Mouse (Mus musculus): Measurements from ENCODE around the gene Appbp2. TPM values are rescaled to one million over a fixed set of nuclear protein-coding genes. Genes with fewer than 3 reads are reported as not detected.

Gene Appbp2
- polyA plus RNA-seq (2012; fragmentation: generic; extraction: Trizol), result 8.5 TPM

DNA sequence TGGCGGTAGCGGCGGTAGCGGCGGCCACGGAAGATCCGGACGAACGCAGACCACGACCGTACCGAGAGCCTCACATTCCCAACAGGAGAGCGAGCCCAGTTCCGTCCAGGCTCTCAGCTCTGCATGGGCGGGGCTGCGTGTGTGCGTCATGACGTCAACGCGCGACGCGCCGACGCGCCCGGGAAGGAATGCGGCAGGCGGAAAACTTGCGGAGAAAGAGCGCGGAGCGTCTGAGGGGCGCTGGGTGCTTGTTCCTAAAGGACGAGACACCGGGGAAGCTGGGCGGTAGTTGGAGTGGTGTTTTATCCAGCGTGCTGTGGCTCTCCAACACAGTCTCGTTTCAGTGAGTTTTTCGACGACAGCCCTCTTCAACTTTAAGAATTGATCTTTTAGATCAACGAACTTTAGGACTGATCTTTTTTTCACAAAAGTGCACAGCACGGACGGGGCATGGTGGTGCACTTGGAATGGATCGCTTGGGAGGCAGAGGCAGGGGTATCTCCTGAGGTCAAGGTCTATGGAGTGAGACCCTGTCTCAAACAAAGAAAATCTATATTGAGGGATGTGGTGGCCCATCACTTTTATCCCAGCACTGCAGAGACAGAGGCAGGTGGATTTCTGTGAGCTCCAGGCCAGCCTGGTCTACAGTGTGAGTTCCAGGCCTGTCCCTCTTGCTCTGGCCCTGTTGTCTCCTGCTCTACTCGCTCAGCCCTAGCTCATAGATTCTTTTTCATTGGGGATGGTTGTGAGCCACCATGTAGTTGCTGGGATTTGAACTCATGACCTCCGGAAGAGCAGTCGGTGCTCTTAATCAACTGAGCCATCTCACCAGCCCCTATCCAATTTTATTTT, at the start of gene Appbp2:
Appbp2 (minus strand) TSS at position 141 of the 852 bp plus-strand sequence.
- peak within 1 kb of the TSS; percentile 90 for H3ac ChIP-seq (ENCODE audit: control insufficient read depth, insufficient read length)
- no peak for TF ChIP-seq REST (IDR thresholded peaks at IDR 0.05; ENCODE audit: insufficient read depth, insufficient read length)
- no peak for TF ChIP-seq CEBPB (IDR thresholded peaks at IDR 0.05; ENCODE audit: insufficient read depth, poor library complexity, severe bottlenecking)
- TF ChIP-seq TCF12 (IDR thresholded peaks at IDR 0.05; ENCODE audit: insufficient read depth, poor library complexity, severe bottlenecking), result no peak
- peak in 1 of 3 experiments; percentile 55 for TF ChIP-seq MYOG (IDR thresholded peaks at IDR 0.05; ENCODE audit: control insufficient read depth in 1 of 3, insufficient read depth in 1 of 3, insufficient read length in 2 of 3, low read depth in 2 of 3)
- no peak for TF ChIP-seq MAX (IDR thresholded peaks at IDR 0.05; ENCODE audit: low read depth)
- TF ChIP-seq SRF (IDR thresholded peaks at IDR 0.05; ENCODE audit: control insufficient read depth, insufficient read length, low read depth), result no peak
- peak; percentile 54 for TF ChIP-seq E2F4 (IDR thresholded peaks at IDR 0.05; ENCODE audit: insufficient read depth)
- TF ChIP-seq POLR2A (IDR thresholded peaks at IDR 0.05; ENCODE audit: insufficient read length, low read depth), result peak; percentile 88
- no peak for TF ChIP-seq USF1 (IDR thresholded peaks at IDR 0.05; ENCODE audit: low read depth)
- TF ChIP-seq MYOD1 (IDR thresholded peaks at IDR 0.05; ENCODE audit: control insufficient read depth in 1 of 3, insufficient read length in 2 of 3, low read depth in 2 of 3), result peak in 2 of 3 experiments; percentile 0 to 23
- TF ChIP-seq TCF3 (IDR thresholded peaks at IDR 0.05; ENCODE audit: insufficient read length, low read depth), result no peak
- peak; percentile 94 for TF ChIP-seq POLR2AphosphoS2 (IDR thresholded peaks at IDR 0.05; ENCODE audit: insufficient read length, low read depth)
- peak within 1 kb of the TSS; percentile 65 for H3K4me3 ChIP-seq

GRCm38 (mm10) chr11:85281219-85281878, 46.4 kb upstream of the Appbp2 start:
- no peaks in the 10 kb centered on the region for H3K79me2 ChIP-seq (ENCODE audit: control insufficient read depth, insufficient read depth)
- H3ac ChIP-seq (ENCODE audit: control insufficient read depth, insufficient read length), result no peak overlapping the region
- no peak overlapping the region for H3K4me2 ChIP-seq (ENCODE audit: low read depth)
- no peak overlapping the region for H3K4me3 ChIP-seq
- peaks cover 5% of the 10 kb centered on the region for H3K27me3 ChIP-seq (ENCODE audit: control insufficient read depth, insufficient read depth, insufficient read length)
- TF ChIP-seq TCF3 (IDR thresholded peaks at IDR 0.05; ENCODE audit: insufficient read length, low read depth) (no peak), USF1 (IDR thresholded peaks at IDR 0.05; ENCODE audit: low read depth) (no peak), SRF (IDR thresholded peaks at IDR 0.05; ENCODE audit: control insufficient read depth, insufficient read length, low read depth) (no peak), MYOG (IDR thresholded peaks at IDR 0.05; ENCODE audit: control insufficient read depth in 1 of 3, insufficient read depth in 1 of 3, insufficient read length in 2 of 3, low read depth in 2 of 3) (no peak), REST (IDR thresholded peaks at IDR 0.05; ENCODE audit: insufficient read depth, insufficient read length) (no peak), CEBPB (IDR thresholded peaks at IDR 0.05; ENCODE audit: insufficient read depth, poor library complexity, severe bottlenecking) (no peak), E2F4 (IDR thresholded peaks at IDR 0.05; ENCODE audit: insufficient read depth) (no peak), MYOD1 (IDR thresholded peaks at IDR 0.05; ENCODE audit: control insufficient read depth in 1 of 3, insufficient read length in 2 of 3, low read depth in 2 of 3) (no peak), TCF12 (IDR thresholded peaks at IDR 0.05; ENCODE audit: insufficient read depth, poor library complexity, severe bottlenecking) (no peak), POLR2A (IDR thresholded peaks at IDR 0.05; ENCODE audit: insufficient read length, low read depth) (no peak), MAX (IDR thresholded peaks at IDR 0.05; ENCODE audit: low read depth) (no peak), POLR2AphosphoS2 (IDR thresholded peaks at IDR 0.05; ENCODE audit: insufficient read length, low read depth) (no peak)
- no peaks in the 10 kb centered on the region for H3K36me3 ChIP-seq (ENCODE audit: control insufficient read depth, insufficient read depth)

More for the DNA sequence above, at the start of gene Appbp2:
- Histone ChIP-seq H3K4me2 (ENCODE audit: low read depth) (peak within 1 kb of the TSS; percentile 96), H3K79me2 (ENCODE audit: control insufficient read depth, insufficient read depth) (peaks cover 41% of the 10 kb centered on the region), H3K36me3 (ENCODE audit: control insufficient read depth, insufficient read depth) (no peaks in the 10 kb centered on the region), H3K27me3 (ENCODE audit: control insufficient read depth, insufficient read depth, insufficient read length) (no peaks in the 10 kb centered on the region)

- no peaks in the 10 kb centered on the region for H3K79me2 ChIP-seq (ENCODE audit: control insufficient read depth, insufficient read depth)
- no peaks in the 10 kb centered on the region for H3K36me3 ChIP-seq (ENCODE audit: control insufficient read depth, insufficient read depth)
- no peak overlapping the region for H3K4me2 ChIP-seq (ENCODE audit: low read depth)
- no peak overlapping the region for H3ac ChIP-seq (ENCODE audit: control insufficient read depth, insufficient read length)
- no peaks in the 10 kb centered on the region for H3K27me3 ChIP-seq (ENCODE audit: control insufficient read depth, insufficient read depth, insufficient read length)
- H3K4me3 ChIP-seq, result no peak overlapping the region
- TF ChIP-seq POLR2AphosphoS2 (IDR thresholded peaks at IDR 0.05; ENCODE audit: insufficient read length, low read depth), result no peak
- no peak for TF ChIP-seq MAX (IDR thresholded peaks at IDR 0.05; ENCODE audit: low read depth)
- TF ChIP-seq USF1 (IDR thresholded peaks at IDR 0.05; ENCODE audit: low read depth), result no peak
- TF ChIP-seq REST (IDR thresholded peaks at IDR 0.05; ENCODE audit: insufficient read depth, insufficient read length), result no peak
- TF ChIP-seq TCF3 (IDR thresholded peaks at IDR 0.05; ENCODE audit: insufficient read length, low read depth), result no peak
- no peak for TF ChIP-seq E2F4 (IDR thresholded peaks at IDR 0.05; ENCODE audit: insufficient read depth)
- no peak for TF ChIP-seq CEBPB (IDR thresholded peaks at IDR 0.05; ENCODE audit: insufficient read depth, poor library complexity, severe bottlenecking)
- TF ChIP-seq TCF12 (IDR thresholded peaks at IDR 0.05; ENCODE audit: insufficient read depth, poor library complexity, severe bottlenecking), result no peak
- no peak for TF ChIP-seq SRF (IDR thresholded peaks at IDR 0.05; ENCODE audit: control insufficient read depth, insufficient read length, low read depth)
- no peak for TF ChIP-seq MYOD1 (IDR thresholded peaks at IDR 0.05; ENCODE audit: control insufficient read depth in 1 of 3, insufficient read length in 2 of 3, low read depth in 2 of 3)
- no peak for TF ChIP-seq MYOG (IDR thresholded peaks at IDR 0.05; ENCODE audit: control insufficient read depth in 1 of 3, insufficient read depth in 1 of 3, insufficient read length in 2 of 3, low read depth in 2 of 3)
- no peak for TF ChIP-seq POLR2A (IDR thresholded peaks at IDR 0.05; ENCODE audit: insufficient read length, low read depth)
These were observed 43.2 kb upstream of the Appbp2 start for GRCm38 (mm10) chr11:85278175-85278574.

GRCm38 (mm10) chr11:85277609-85278008, 42.7 kb upstream of the Appbp2 start:
- Histone ChIP-seq H3K27me3 (ENCODE audit: control insufficient read depth, insufficient read depth, insufficient read length) (no peaks in the 10 kb centered on the region), H3K4me2 (ENCODE audit: low read depth) (no peak overlapping the region), H3K79me2 (ENCODE audit: control insufficient read depth, insufficient read depth) (no peaks in the 10 kb centered on the region), H3K4me3 (no peak overlapping the region), H3ac (ENCODE audit: control insufficient read depth, insufficient read length) (no peak overlapping the region), H3K36me3 (ENCODE audit: control insufficient read depth, insufficient read depth) (no peaks in the 10 kb centered on the region)
- no peak for TF ChIP-seq MAX (IDR thresholded peaks at IDR 0.05; ENCODE audit: low read depth)
- no peak for TF ChIP-seq USF1 (IDR thresholded peaks at IDR 0.05; ENCODE audit: low read depth)
- no peak for TF ChIP-seq MYOD1 (IDR thresholded peaks at IDR 0.05; ENCODE audit: control insufficient read depth in 1 of 3, insufficient read length in 2 of 3, low read depth in 2 of 3)
- no peak for TF ChIP-seq MYOG (IDR thresholded peaks at IDR 0.05; ENCODE audit: control insufficient read depth in 1 of 3, insufficient read depth in 1 of 3, insufficient read length in 2 of 3, low read depth in 2 of 3)
- TF ChIP-seq POLR2A (IDR thresholded peaks at IDR 0.05; ENCODE audit: insufficient read length, low read depth), result no peak
- TF ChIP-seq POLR2AphosphoS2 (IDR thresholded peaks at IDR 0.05; ENCODE audit: insufficient read length, low read depth), result no peak
- TF ChIP-seq CEBPB (IDR thresholded peaks at IDR 0.05; ENCODE audit: insufficient read depth, poor library complexity, severe bottlenecking), result no peak
- TF ChIP-seq SRF (IDR thresholded peaks at IDR 0.05; ENCODE audit: control insufficient read depth, insufficient read length, low read depth), result no peak
- no peak for TF ChIP-seq REST (IDR thresholded peaks at IDR 0.05; ENCODE audit: insufficient read depth, insufficient read length)
- no peak for TF ChIP-seq E2F4 (IDR thresholded peaks at IDR 0.05; ENCODE audit: insufficient read depth)
- TF ChIP-seq TCF12 (IDR thresholded peaks at IDR 0.05; ENCODE audit: insufficient read depth, poor library complexity, severe bottlenecking), result no peak
- TF ChIP-seq TCF3 (IDR thresholded peaks at IDR 0.05; ENCODE audit: insufficient read length, low read depth), result no peak
